Mouse (Mus musculus) G1E (cell line): Measurements from ENCODE around the gene Rpl29. TPM values are rescaled to one million over a fixed set of nuclear protein-coding genes. Genes with fewer than 3 reads are reported as not detected.
A peak's percentile ranks its signal among the peaks of the same experiment; 100 is the strongest.

ENCODE experiments used
- ATAC-seq: 2 replicates; pipeline ENCODE4 v1.8.0; 2016; ENCODE audit warnings: mild to moderate bottlenecking; ENCODE audit not compliant: insufficient number of reproducible peaks, poor library complexity, low FRiP score, severe bottlenecking; ENCODE audit errors: extremely low read depth
- DNase-seq: peaks from one replicate; pipeline ENCODE4 v3.0.0; 2012; ENCODE audit warnings: low spot score
- H3K27me3 ChIP-seq: 2 replicates; pipeline ENCODE4 v1.6.1; 2012; ENCODE audit warnings: mild to moderate bottlenecking, low read length, inconsistent platforms; ENCODE audit not compliant: insufficient read depth
- H3K36me3 ChIP-seq: replicated peaks from 2 replicates; pipeline ENCODE3; 2012; ENCODE audit warnings: mild to moderate bottlenecking, inconsistent platforms
- H3K4me1 ChIP-seq: 2 replicates; pipeline ENCODE4 v1.6.1; 2012; ENCODE audit warnings: low read depth, low read length, inconsistent platforms, mixed read lengths; ENCODE audit not compliant: insufficient read depth
- H3K4me3 ChIP-seq: 2 replicates; pipeline ENCODE4 v1.5.1; 2012; ENCODE audit warnings: low read depth, mild to moderate bottlenecking, inconsistent platforms, low read length, moderate library complexity, mixed read lengths
- H3K9me3 ChIP-seq: replicated peaks from 2 replicates; pipeline ENCODE4 v1.6.1; 2012; ENCODE audit warnings: inconsistent platforms
- CTCF ChIP-seq: IDR thresholded peaks from 2 replicates; pipeline ENCODE4 v1.5.1; 2012; ENCODE audit warnings: low read depth, low read length, inconsistent platforms, mixed read lengths
- GATA1 ChIP-seq: IDR thresholded peaks from 2 replicates; pipeline ENCODE4 v1.6.1; 2012; ENCODE audit warnings: borderline replicate concordance, low read length, inconsistent platforms, mixed read lengths
- GATA2 ChIP-seq: IDR thresholded peaks from 2 replicates; pipeline ENCODE4 v1.6.1; 2012; ENCODE audit warnings: low read depth, low read length, inconsistent platforms, borderline replicate concordance
- POLR2AphosphoS5 ChIP-seq: IDR thresholded peaks from 2 replicates; pipeline ENCODE4 v1.6.1; 2012; ENCODE audit warnings: low read depth, low read length, inconsistent platforms; ENCODE audit not compliant: insufficient replicate concordance
- TAL1 ChIP-seq: conservative IDR thresholded peaks from 2 replicates; pipeline ENCODE4 v1.6.1; 2012; ENCODE audit warnings: low read depth, low read length, inconsistent platforms, mixed read lengths
- polyA plus RNA-seq: library from polyadenylated mRNA; stranded (reverse); fragments of >175 nt; gene quantifications from 2 replicates; pipeline ENCODE4 v1.2.3, GENCODE M21; 2012
- total RNA-seq, 2 experiments: library from RNA; stranded (forward) in 1 of 2; stranded (reverse) in 1 of 2; fragments of 200-1000 nt in 1 of 2; fragments of >200 nt in 1 of 2; fragmentation: Nextera tagmentation in 1 of 2; gene quantifications; 2 replicates each; pipeline ENCODE4 v1.2.3; 2014 to 2017

Gene Rpl29
- total and polyA plus RNA-seq, 3 experiments: 29.5 to 149 (median 81.1) TPM

GRCm38 (mm10) chr9:106447951-106448350, 18.7 kb downstream of the Rpl29 start:
- no peak for TF ChIP-seq TAL1
- TF ChIP-seq CTCF: no peak
- no peak for TF ChIP-seq GATA2
- peaks cover 58% of the 10 kb centered on the region for H3K4me1 ChIP-seq

GRCm38 (mm10) chr9:106448498-106449031, 19.3 kb downstream of the Rpl29 start:
- Histone ChIP-seq H3K36me3 (peaks cover 20% of the 10 kb centered on the region), H3K9me3 (no peaks in the 10 kb centered on the region), H3K27me3 (peaks cover 39% of the 10 kb centered on the region), H3K4me1 (peaks cover 64% of the 10 kb centered on the region), H3K4me3 (peak overlapping the region; percentile 54; the same call in 1 of the 2 replicates)
- peak; percentile 51; the same call in 1 of the 2 replicates for ATAC-seq
- DNase-seq: peak; percentile 70
- TF ChIP-seq GATA2: no peak
- 0 out of 2 replicates have a peak, but pooled peaks have one; percentile 44 for TF ChIP-seq CTCF

More at GRCm38 (mm10) chr9:106447951-106448350, 18.7 kb downstream of the Rpl29 start:
- H3K4me3 ChIP-seq: peak overlapping the region; percentile 76; the same call in 1 of the 2 replicates
- peaks cover 33% of the 10 kb centered on the region for H3K27me3 ChIP-seq
- no peaks in the 10 kb centered on the region for H3K9me3 ChIP-seq
- no peak for DNase-seq
- no peak for ATAC-seq
- H3K36me3 ChIP-seq: peaks cover 24% of the 10 kb centered on the region

- TF ChIP-seq GATA1: no peak
- TF ChIP-seq TAL1: no peak
- TF ChIP-seq CTCF: no peak
- TF ChIP-seq GATA2: no peak
- no peak for TF ChIP-seq POLR2AphosphoS5
- ATAC-seq (no peak), DNase-seq (no peak)
- H3K4me1 ChIP-seq: peaks cover 73% of the 10 kb centered on the region
- peaks cover 48% of the 10 kb centered on the region for H3K27me3 ChIP-seq
- H3K4me3 ChIP-seq: no peak overlapping the region
- H3K9me3 ChIP-seq: no peaks in the 10 kb centered on the region
- peaks cover 7% of the 10 kb centered on the region for H3K36me3 ChIP-seq
Measured at GRCm38 (mm10) chr9:106449947-106450346, 20.7 kb downstream of the Rpl29 start.

- no peak for DNase-seq
- H3K4me3 ChIP-seq: no peak overlapping the region
- no peaks in the 10 kb centered on the region for H3K9me3 ChIP-seq
- peaks cover 75% of the 10 kb centered on the region for H3K4me1 ChIP-seq
- peaks cover 55% of the 10 kb centered on the region for H3K27me3 ChIP-seq
- ATAC-seq: no peak
- TF ChIP-seq CTCF (no peak), POLR2AphosphoS5 (no peak), TAL1 (no peak), GATA1 (no peak), GATA2 (no peak)
- H3K36me3 ChIP-seq: peaks cover 1% of the 10 kb centered on the region
Measured at GRCm38 (mm10) chr9:106450661-106451060, 21.4 kb downstream of the Rpl29 start.

GRCm38 (mm10) chr9:106451298-106451697, 22.0 kb downstream of the Rpl29 start:
- DNase-seq (no peak), ATAC-seq (no peak)
- H3K27me3 ChIP-seq: peaks cover 62% of the 10 kb centered on the region
- no peak overlapping the region for H3K4me3 ChIP-seq
- H3K4me1 ChIP-seq: peaks cover 70% of the 10 kb centered on the region
- no peaks in the 10 kb centered on the region for H3K9me3 ChIP-seq
- no peaks in the 10 kb centered on the region for H3K36me3 ChIP-seq
- TF ChIP-seq POLR2AphosphoS5 (no peak), GATA1 (no peak), TAL1 (no peak), CTCF (no peak), GATA2 (no peak)

GRCm38 (mm10) chr9:106451899-106452298, 22.6 kb downstream of the Rpl29 start:
- ATAC-seq (no peak), DNase-seq (no peak)
- Histone ChIP-seq H3K9me3 (no peaks in the 10 kb centered on the region), H3K27me3 (peaks cover 68% of the 10 kb centered on the region), H3K36me3 (no peaks in the 10 kb centered on the region), H3K4me1 (peaks cover 69% of the 10 kb centered on the region), H3K4me3 (no peak overlapping the region)
- TF ChIP-seq POLR2AphosphoS5 (no peak), GATA1 (no peak), CTCF (no peak), GATA2 (no peak), TAL1 (no peak)

- peaks cover 72% of the 10 kb centered on the region for H3K27me3 ChIP-seq
- peaks cover 65% of the 10 kb centered on the region for H3K4me1 ChIP-seq
- no peak for ATAC-seq
- no peaks in the 10 kb centered on the region for H3K9me3 ChIP-seq
- no peak for DNase-seq
- H3K4me3 ChIP-seq: no peak overlapping the region; the same call in 1 of the 2 replicates
- H3K36me3 ChIP-seq: no peaks in the 10 kb centered on the region
- TF ChIP-seq GATA2 (no peak), POLR2AphosphoS5 (no peak), CTCF (no peak), TAL1 (no peak), GATA1 (no peak)
Measured at GRCm38 (mm10) chr9:106452351-106452750, 23.1 kb downstream of the Rpl29 start.
